Mouse (Mus musculus) gonadal fat pad, adult 2 months (tissue): ENCODE data around the gene Shisal1. TPM values are rescaled to one million over a fixed set of nuclear protein-coding genes. Genes with fewer than 3 reads are reported as not detected.
A peak's percentile ranks its signal among the peaks of the same experiment; 100 is the strongest.

Experiments used
- DNase-seq: peaks from one replicate; pipeline ENCODE4 v3.0.0-alpha.2; 2012; ENCODE audit warnings: low read depth
- polyA plus RNA-seq: library from polyadenylated mRNA; depleted of rRNA; stranded (reverse); fragments of >200 nt; gene quantifications from 2 replicates; pipeline ENCODE4 v1.2.3, GENCODE M21; 2012

Gene Shisal1
- polyA plus RNA-seq, 1 experiment = 1.00 TPM

DNA sequence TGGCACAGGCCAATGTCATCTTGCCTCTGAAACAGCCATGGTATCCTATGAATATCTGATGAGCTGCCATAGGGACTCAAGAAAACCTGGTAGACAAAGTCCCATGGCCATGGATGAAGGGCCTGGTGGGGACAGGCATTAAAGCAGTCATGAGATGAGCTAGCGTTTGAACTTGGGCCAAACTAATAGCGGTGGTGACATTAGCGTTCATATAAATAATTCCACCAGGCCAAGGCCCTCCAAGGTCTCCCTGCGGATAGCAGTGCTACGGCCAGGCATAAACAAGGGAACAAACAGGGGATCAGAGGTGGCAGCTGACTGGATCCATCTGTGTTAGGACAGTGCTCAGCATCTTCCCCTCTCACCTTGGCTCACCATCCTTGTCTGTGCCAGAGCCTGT lies 21.2 kb downstream of the Shisal1 start:
- DNase-seq = no peak

DNA sequence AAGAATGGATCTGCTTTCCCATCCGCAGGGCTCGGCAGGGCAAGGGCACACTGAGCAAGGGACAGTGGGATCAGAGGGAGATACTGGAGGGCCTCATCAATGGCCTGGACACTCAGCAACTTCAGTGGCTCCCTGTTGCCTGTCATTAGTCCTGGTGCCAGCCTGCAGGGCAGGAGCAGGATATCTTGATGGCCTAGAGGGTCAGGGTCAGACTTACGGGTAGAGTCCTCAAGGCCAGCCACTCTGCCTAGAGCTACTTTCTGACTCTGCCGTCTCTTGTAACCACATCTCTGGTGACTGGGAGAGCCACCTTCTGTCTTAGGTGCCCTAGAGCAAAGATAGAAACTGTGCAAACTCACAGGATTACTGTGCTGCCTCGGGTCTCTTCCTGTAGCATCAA lies 23.1 kb downstream of the Shisal1 start:
- DNase-seq = no peak

- no peak for DNase-seq
Observed at GRCm38 (mm10) chr15:84418266-84418610, 28.7 kb downstream of the Shisal1 start.

DNA sequence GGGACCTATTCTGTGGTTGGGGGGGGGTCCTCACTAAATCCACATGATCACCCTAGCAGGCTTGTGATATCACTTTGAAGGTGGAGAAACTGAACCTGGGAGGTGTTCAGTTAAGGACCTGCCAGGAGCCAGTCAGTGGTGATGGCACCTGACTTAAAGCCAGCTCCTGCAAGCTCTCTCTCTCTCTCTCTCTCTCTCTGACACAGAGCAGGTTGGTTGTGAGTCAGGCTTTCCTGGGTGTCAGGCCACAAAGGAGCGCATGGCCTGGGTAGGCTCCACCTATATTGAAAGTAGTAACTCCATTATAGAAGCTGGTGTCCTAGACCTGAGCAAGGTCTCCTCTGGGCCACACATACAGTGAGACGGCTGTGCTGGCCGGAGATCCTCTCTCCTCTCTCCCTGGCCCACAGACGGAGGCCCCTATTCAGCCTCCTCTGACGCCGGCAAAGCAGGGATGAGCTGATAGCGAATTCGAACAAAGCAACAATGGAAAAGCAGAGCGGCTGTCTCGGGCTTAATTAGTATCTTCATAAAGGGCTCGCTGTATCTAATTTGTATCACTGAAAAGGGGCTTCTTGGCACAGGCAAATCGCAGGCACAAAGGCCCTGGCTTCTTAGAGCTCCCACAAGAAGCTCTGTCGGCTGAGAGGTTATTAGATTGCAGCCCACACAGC lies 29.2 kb downstream of the Shisal1 start:
- DNase-seq = no peak

GRCm38 (mm10) chr15:84417017-84417416 lies 29.9 kb downstream of the Shisal1 start:
- no peak for DNase-seq

GRCm38 (mm10) chr15:84414040-84414848 lies 32.7 kb downstream of the Shisal1 start:
- DNase-seq = no peak

GRCm38 (mm10) chr15:84412409-84412808 lies 34.5 kb downstream of the Shisal1 start:
- DNase-seq = peak; percentile 13

- DNase-seq = no peak
Observed at GRCm38 (mm10) chr15:84410052-84410451, 36.8 kb downstream of the Shisal1 start.

- no peak for DNase-seq
Observed at GRCm38 (mm10) chr15:84408576-84408975, 38.3 kb downstream of the Shisal1 start.

- no peak for DNase-seq
Observed at GRCm38 (mm10) chr15:84405759-84406158, 41.1 kb downstream of the Shisal1 start.

DNA sequence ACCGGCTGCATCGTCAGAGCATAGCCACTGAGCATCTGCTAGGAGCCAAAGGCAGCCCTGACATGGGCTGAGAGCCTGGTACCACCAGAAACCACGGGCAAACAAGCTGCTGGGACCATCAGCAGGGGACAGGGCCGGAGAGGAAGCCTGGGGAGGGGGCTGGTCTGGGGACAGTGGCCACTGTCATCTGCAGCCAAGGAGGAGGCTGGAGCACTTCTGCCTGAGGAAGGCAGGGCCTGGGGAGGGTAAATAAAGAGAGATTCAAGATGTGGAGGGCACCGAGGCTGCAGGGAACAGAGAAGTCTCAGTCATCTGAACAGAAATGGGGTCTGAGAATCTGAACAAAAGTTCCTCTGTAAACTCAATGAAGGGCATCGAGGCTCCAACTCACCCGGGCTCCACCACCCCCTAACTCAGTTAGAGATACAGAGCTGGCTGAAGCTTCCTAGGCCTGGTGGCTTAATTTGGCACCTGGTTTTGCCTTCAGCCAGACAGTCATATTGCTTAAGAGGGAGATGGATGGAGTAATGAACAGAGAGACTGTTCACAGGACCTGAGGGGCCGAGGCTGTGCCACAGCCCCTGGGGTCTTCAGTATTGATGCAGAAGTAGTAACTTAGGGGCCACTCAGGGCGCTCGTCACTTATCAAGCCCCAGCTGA lies 43.3 kb downstream of the Shisal1 start:
- DNase-seq = no peak

GRCm38 (mm10) chr15:84398617-84399016 lies 48.3 kb downstream of the Shisal1 start:
- DNase-seq = no peak

DNA sequence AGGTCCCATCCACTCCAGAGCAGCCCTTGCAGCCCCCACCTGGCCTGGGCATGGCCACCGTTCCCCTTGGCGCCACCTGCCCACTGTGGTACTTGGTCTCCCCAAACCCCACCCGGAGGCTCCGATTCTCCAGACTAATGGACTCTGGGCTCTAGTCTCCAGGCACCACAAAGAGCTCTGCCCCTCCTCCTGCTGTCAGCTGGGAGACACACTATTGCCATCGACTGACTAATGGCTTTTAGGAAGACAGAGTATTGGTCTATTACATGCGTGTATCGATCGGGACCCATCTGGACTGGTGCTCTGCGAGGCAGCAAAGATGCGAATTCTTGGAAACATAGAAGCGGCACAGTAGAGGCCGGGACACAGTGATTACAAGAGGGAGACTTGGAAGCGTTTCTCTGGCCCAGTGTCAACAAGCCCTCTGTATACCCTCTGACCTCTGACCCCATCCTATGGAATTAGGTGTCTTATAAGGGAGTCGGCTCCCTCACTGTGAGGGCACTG lies 49.2 kb downstream of the Shisal1 start:
- DNase-seq = no peak

GRCm38 (mm10) chr15:84395341-84396067 lies 51.4 kb downstream of the Shisal1 start:
- DNase-seq = no peak

DNA sequence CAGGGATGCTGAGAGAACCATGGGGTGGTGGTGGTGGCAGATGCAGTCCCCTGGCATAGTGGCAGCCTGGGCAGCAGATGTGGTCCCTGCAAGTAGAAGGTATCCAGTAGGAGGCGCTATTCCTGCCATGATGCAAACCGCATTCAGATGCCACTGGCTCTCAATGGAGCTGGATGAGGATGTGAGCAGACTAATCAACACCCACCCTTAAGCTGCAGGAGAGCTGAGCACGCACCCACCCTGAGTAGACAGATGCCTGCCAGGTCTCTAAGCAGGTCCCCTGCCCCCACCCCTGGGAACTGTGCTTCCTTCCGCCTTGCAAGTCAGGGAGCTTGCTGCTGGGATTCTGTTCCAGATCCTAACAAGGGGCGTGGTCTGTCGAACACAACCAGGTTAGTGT lies 53.6 kb downstream of the Shisal1 start:
- no peak for DNase-seq

- no peak for DNase-seq
Observed at GRCm38 (mm10) chr15:84392840-84393239, 54.1 kb downstream of the Shisal1 start.

- no peak for DNase-seq
Observed at GRCm38 (mm10) chr15:84392131-84392530, 54.8 kb downstream of the Shisal1 start.

GRCm38 (mm10) chr15:84388698-84389131 lies 58.2 kb downstream of the Shisal1 start:
- DNase-seq = no peak

DNA sequence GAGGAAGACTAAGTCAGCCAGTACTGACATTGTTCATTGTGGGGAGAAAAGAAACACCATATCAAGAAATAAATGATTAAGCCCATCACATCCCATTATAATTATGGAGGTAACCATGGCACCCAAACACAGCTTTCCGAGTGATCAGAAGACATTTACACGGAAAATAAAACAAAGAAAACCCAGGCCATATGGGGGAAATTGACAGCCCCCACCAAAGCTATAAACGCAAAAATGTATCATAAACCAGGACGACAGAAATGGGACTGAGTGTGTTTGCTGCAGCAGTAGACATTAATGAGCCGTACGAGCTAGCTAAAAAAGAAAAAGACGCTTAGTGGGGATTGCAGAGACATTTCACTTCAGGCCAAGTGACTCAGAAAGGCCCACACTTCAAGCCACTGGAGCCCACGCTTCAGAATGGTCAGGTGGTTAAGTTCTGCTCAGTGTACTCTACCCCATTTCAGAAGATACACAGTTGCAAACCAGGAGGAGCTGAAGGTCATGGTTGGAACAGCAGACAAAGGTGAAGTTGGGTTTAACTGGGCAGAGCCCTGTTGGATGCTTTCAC lies 60.8 kb downstream of the Shisal1 start:
- DNase-seq = no peak

DNA sequence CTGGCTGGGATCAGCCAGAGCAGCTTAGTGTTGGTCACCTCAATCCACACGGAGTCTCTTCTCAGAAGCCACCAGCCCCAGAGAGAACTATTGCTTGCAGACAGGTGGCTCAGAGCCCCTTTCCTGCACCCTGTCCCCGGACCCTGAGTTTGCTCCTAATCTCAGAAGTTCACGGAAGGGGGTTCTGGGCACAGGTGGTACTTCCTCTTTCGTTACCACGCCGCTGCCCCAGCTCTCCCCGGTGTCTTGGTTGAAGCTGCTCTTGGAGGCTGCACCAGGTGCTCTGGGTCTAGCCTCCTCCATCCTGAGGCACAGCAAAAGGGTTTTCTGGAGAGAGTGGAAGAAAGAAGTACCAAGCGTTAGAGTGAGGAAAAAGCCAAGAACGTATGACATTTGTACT lies 62.8 kb downstream of the Shisal1 start:
- DNase-seq = no peak

- DNase-seq = no peak
Observed at GRCm38 (mm10) chr15:84380181-84380580, 66.7 kb downstream of the Shisal1 start.

GRCm38 (mm10) chr15:84378734-84379133 lies 68.2 kb downstream of the Shisal1 start:
- no peak for DNase-seq
